Mouse (Mus musculus) adrenal gland, adult 2 months (tissue): ENCODE measurements around the gene Bag3. TPM values are rescaled to one million over a fixed set of nuclear protein-coding genes. Genes with fewer than 3 reads are reported as not detected.
A peak's percentile ranks its signal among the peaks of the same experiment; 100 is the strongest.

Experiments used
- DNase-seq: peaks from one replicate; pipeline ENCODE4 v3.0.0; 2021
- polyA plus RNA-seq: library from polyadenylated mRNA; depleted of rRNA; stranded (reverse); fragments of >200 nt; gene quantifications from 2 replicates; pipeline ENCODE4 v1.2.3, GENCODE M21; 2012
- total RNA-seq, 2 experiments: library from RNA; stranded (reverse); gene quantifications; 2 replicates each; pipeline ENCODE4 v1.2.3; 2021

Gene Bag3
- total and polyA plus RNA-seq, 3 experiments: 143 to 425 (median 360) TPM

DNA sequence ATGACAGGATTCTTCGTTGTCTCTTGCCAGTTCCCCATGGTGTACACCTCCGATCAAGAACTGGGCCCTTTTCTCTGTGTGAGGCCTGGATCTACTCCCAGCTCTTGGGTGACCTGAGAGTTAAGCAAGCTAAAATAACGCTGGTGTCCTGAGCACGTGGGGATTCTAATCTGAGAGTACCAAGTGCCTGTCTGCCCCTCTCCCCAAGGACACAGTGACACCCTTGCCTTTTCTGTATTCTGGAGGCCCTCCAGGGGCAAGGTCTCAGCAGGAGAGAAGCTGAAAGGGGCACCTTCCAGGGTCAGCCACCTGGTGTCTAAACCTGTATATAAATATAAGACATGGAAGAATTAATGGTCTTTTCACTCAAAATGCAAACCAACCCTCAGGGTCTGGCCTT is 14.3 kb downstream of the Bag3 start:
- DNase-seq: no peak

- DNase-seq: peak; percentile 35
These were observed 14.8 kb downstream of the Bag3 start for GRCm38 (mm10) chr7:128538196-128538595.

- DNase-seq: no peak
These were observed 15.4 kb downstream of the Bag3 start for GRCm38 (mm10) chr7:128538769-128539168.

- DNase-seq: no peak
These were observed 16.7 kb downstream of the Bag3 start for GRCm38 (mm10) chr7:128540111-128540510.

DNA sequence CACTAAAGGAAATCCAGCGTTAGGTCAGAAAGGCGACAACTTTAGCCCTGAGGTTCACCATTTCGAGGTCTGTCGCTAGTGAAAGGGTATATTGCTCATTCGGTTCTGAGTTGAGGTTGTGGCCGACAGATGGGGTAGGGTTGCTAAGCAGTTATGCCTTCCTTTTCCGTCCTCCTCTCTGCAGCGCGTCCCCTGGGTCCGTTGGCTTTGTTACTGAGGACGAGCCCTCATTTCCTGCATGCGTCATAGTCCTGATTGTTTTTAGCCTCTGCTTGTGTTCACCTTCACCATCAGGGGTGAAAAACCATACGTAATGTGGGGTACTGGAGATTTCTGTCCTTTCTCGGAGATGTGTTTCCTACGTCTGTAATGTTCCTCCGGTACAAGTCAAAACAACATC is 17.3 kb downstream of the Bag3 start:
- peak; percentile 23 for DNase-seq

- DNase-seq: peak; percentile 31
These were observed 17.8 kb downstream of the Bag3 start for GRCm38 (mm10) chr7:128541186-128541585.

- peak; percentile 14 for DNase-seq
These were observed 18.4 kb downstream of the Bag3 start for GRCm38 (mm10) chr7:128541771-128542170.

GRCm38 (mm10) chr7:128542488-128542887 is 19.1 kb downstream of the Bag3 start:
- DNase-seq: peak; percentile 33

DNA sequence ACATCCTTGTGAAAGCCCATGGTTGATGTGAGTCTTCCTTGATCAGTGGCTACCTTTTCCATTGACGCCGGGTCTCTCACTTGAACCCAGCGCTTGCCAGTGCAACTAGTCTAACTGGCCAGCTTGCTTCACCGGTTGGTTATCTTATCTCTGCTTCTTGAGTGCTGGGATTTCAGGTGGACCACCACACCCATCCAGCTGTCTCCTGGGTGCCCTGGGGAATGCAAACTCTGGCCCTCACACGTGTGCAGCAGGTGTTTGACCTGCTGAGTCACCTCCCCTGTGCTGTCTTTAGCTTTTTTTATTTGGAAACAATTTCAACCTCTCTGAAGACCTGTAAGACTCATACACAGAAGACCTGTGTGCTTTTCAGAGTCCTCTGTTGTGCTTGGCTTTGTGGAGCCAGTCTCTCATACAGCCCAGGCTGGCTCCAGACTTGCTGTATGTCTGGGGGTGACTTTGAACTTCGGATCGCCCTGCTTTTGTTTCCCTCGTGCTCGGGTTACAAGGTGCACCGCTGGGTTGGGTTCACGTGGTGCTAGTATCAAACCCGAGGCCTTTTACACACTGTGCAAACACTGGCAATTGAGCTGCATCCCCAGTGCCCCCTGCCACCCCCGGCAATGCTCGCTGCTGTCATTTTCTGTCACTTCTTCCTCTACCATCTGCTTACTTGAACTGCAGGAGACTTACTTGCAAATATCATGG is 19.9 kb downstream of the Bag3 start:
- DNase-seq: peak; percentile 22

- peak; percentile 58 for DNase-seq
These were observed 20.5 kb downstream of the Bag3 start for GRCm38 (mm10) chr7:128543961-128544360.

- peak; percentile 55 for DNase-seq
These were observed 21.3 kb downstream of the Bag3 start for GRCm38 (mm10) chr7:128544566-128545262.

GRCm38 (mm10) chr7:128546031-128546430 is 22.6 kb downstream of the Bag3 start:
- DNase-seq: no peak

DNA sequence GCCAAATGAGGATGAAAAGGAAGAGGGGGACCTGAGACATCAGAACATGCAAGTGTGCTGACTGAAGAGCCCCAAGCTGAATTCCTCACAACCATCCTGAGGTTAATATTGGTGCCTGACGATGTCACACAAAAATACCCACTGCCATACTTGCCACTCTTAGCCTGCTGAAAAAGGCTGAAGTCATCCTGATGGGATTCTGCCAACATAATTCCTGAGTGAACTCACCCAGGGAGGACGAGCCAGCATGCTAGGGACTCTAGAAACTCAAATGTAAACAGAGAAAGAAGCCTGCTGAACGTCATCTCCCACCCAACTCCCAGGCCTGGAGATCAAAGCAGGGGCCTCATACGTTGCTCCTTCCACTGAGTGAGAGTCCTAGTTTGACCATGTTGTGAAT is 25.7 kb downstream of the Bag3 start:
- peak; percentile 63 for DNase-seq

DNA sequence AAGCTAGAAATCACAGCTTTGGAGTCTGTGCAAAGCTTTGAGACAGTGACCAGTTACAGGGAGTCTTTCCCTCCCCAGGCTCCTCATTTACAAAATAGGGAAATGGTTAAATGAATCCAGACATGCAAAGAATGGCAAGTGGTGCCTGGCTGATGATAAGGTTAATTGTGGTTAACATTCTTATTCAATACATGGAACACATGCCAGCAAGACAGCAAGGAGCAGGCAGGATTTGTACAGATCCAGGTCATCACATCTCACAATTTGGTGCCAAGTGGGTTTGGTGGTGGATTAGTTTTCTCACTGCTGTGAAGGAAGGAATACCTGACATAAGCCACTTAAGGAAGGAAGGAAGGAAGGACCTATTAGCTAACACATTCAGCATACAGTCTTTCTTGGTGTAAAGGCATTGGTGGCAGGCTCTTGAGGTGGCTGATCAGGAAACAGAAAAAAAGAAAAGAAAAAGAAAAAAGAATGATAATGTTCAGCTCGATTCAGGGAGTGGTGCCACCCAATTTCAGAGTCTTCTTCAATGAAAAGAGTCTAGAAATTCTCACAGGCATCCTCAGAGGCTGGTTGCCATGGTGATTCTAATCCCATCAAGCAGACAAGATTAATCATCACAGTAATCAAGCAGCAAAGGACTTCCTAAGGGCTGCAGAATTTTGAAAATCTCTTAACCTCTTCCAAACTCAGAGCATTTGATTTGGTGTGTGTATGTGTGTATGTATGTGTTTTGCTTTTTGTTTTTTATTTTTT is 27.1 kb downstream of the Bag3 start:
- DNase-seq: no peak

DNA sequence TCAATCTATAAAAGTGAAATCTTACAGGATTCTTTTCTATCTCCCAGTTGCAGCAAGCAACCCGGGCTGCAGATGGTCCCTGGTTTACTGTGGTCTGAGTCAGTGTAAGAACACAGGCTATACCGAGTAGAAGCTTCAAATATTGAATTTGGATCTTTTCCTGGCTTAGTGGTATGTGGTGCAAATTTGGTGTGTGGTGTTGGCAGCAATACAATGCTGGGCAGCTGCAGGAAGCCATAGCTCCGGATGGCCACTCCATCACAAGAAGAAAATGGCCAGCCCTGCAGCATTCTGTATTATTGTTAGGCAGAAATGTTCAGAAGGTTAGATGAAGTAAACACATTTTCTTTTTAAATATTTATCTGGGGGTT is 27.7 kb downstream of the Bag3 start:
- DNase-seq: no peak

GRCm38 (mm10) chr7:128553105-128553705 is 29.8 kb downstream of the Bag3 start:
- DNase-seq: no peak

DNA sequence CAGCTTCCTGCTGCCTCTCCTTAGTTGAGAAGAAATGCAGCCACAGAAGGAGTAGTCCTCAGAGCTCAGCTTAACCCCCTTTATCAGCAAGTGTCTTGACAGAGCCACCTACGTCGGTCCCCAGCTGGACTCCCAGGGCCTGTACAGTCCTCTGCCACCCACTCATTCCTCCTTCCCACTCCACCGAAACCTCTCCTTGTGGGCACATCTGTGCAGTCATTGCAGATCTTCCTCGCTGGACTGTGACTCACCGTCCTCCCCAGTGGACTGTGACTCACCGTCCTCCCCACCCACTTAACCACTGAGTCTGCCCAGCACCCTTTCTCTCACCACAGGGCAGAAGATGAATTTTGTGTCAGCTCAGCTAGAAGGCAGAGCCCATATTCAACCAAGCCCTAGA is 31.1 kb downstream of the Bag3 start:
- peak; percentile 84 for DNase-seq

DNA sequence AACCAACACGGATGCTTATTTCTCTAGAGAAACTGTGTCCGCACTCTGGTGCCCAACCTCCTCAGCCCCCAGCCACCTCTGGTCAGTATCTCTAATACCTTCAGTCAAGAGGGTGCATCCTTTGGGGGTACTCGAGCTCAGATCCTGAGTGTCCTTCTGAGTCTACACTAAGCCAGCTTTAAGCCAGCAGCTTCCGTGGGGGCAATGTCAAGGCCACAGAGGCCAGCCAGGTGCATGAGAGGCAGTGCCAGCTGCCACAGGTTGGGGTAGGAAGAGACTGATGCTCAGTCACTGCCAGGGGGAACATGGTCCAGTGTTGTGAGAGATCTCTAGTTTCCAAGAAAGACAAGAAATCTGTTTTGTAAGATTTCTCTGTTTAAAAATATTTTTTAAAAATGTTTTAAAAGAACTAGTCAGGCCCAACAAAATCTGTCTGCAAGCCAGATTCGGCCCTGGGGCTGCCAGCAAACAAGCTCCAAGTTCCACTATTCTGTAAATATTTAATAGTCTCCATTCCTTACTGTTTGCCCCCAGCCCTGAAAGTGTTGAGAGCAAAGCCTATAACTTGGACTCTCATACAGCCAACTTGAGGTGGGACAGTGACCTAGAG is 31.8 kb downstream of the Bag3 start:
- DNase-seq: no peak

GRCm38 (mm10) chr7:128556923-128557430 is 33.6 kb downstream of the Bag3 start:
- DNase-seq: no peak

DNA sequence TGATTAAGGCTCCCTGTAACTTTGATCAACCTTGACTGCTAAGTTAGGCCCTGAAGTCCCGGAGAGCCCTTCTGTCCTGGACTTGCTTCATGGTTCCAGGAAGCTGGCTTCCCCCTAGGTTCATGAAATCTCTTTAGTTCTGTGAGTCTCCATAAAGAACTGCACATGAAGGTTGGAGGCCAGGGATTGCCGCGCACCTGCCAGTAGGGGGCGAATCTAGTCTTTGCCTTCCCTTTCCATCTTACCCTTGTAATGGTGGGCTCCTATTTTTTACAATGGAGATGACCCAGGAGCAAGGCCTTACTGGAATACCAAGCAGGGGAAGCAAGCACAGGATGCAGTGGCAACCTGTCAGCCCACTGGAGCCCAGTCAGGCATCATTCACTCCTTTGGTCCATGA is 40.0 kb downstream of the Bag3 start:
- DNase-seq: no peak

- DNase-seq: no peak
These were observed 42.9 kb downstream of the Bag3 start for GRCm38 (mm10) chr7:128566311-128566710.
